Mouse (Mus musculus) embryonic facial prominence, embryonic 12.5 days (tissue): ENCODE results near the gene Ripply1. TPM values are rescaled to one million over a fixed set of nuclear protein-coding genes. Genes with fewer than 3 reads are reported as not detected.

Source experiments
- polyA plus RNA-seq: library from polyadenylated mRNA; unstranded; fragments of >200 nt; fragmentation: Nextera tagmentation; extraction: Ambion mirVana; gene quantifications from 2 replicates; pipeline ENCODE4 v1.2.1, GENCODE M21; 2016

Ripply1 gene
- polyA plus RNA-seq, 1 experiment from 2014 or later, result not detected

Other genes with a start within 250 kb of the Ripply1 start
- gene Rnf128, start 219.0 kb downstream of the Ripply1 start, polyA plus RNA-seq, result 6.0 and 6.9 TPM in 2 replicates
- gene Tbc1d8b, start 97.4 kb downstream of the Ripply1 start, polyA plus RNA-seq, result 1.9 and 2.7 TPM in 2 replicates
- 0.28 TPM in 1 of 2 replicates, not detected in the other for gene Gm15013, start 67.9 kb downstream of the Ripply1 start, polyA plus RNA-seq
- 0.18 TPM in 1 of 2 replicates, not detected in the other for gene Cldn2, start 18.5 kb upstream of the Ripply1 start, polyA plus RNA-seq
- gene Morc4, start 89.3 kb upstream of the Ripply1 start, polyA plus RNA-seq, result 12.8 and 14.2 TPM in 2 replicates
- gene Rbm41, start 216.2 kb upstream of the Ripply1 start, polyA plus RNA-seq, result 7.7 and 7.8 TPM in 2 replicates